Mouse (Mus musculus): Measurements from ENCODE around the gene Tfip11.

DNA sequence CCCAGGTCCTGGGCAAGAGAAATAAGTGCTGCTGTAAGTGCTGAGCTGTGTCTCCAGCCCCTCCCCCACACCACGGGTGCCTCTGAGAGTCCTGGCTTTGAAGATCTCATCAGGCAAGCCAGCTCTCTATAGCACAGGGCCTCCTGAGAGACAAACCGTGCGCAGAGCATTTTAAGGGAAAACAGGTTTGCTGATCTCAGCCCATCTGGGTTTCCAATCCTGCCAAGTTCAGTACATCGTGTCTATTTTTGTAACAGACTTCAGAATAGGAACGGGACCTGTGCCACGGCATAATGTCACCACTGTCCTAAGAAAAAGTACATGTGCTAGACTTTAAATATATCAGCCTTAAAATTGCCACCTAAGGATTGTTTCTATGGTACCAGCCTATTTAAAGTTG is 5.2 kb upstream of the Tfip11 start:
- no peak for TF ChIP-seq MYOD1 (IDR thresholded peaks at IDR 0.05; ENCODE audit: control insufficient read depth in 1 of 3, insufficient read length in 2 of 3, low read depth in 2 of 3)
- no peak for TF ChIP-seq POLR2A (IDR thresholded peaks at IDR 0.05; ENCODE audit: insufficient read length, low read depth)
